29 mouse cellular contexts compared by ENCODE assay signal in the genomic region with DNA sequence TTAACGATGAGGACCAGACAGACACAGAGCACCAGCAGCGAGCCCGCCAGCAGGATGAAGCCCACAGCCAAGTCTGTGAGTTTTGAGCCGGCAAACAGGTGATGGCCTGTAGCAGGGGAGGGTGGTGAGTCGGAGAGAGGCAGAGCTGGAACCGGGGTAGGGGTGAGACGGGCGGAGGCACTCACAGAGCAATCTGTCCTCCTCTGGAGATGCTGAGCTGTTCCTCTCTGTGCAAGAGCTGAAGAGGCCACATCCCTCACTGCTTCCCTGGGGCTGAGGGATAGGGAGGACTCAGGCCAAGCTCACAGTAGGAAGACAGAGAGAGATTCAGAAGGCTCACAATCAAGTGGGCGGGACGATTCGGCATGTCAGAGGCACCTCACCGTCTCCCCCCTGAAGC. TPM values are rescaled to one million over a fixed set of nuclear protein-coding genes. Genes with fewer than 3 reads are reported as not detected.
"Had no signal": no experiment of that assay in that cellular context is flagged by ENCODE, and none has a peak within 500 bp of the region (broad histone marks: within the 10 kb centered on the region; RNA-seq: fewer than 3 reads in every experiment).

No protein-coding gene starts in this region.

- H3K4me3 ChIP-seq: kidney, embryonic 15.5 days; liver, embryonic 13.5 days; midbrain, embryonic 12.5 days; myocyte; neural tube, embryonic 13.5 days had no signal

- H3K9me3 ChIP-seq: kidney, embryonic 15.5 days; liver, embryonic 13.5 days; midbrain, embryonic 12.5 days; neural tube, embryonic 13.5 days had no signal

- ATAC-seq: midbrain, embryonic 16.5 days had no signal

- H3K9ac ChIP-seq: kidney, embryonic 15.5 days; liver, embryonic 13.5 days; midbrain, embryonic 12.5 days; neural tube, embryonic 13.5 days had no signal

- H3K36me3 ChIP-seq: kidney, embryonic 15.5 days; liver, embryonic 13.5 days; midbrain, embryonic 12.5 days; neural tube, embryonic 13.5 days had no signal

- DNase-seq: kidney, adult 8-10 months; kidney, postnatal 10 days; kidney, postnatal 36 days; left cerebral cortex, postnatal 4 days; liver, embryonic 13.5 days; lung, adult 2 months; lung, postnatal 14 days; lung, postnatal 4 days; retina, postnatal 1 day; thymus, adult 18-20 months; thymus, postnatal 36 days had no signal

- H3K4me2 ChIP-seq: kidney, embryonic 15.5 days; liver, embryonic 13.5 days; midbrain, embryonic 12.5 days; neural tube, embryonic 13.5 days had no signal

- H3K27me3 ChIP-seq: kidney, embryonic 15.5 days; neural tube, embryonic 13.5 days had no signal

- H3K27ac ChIP-seq: kidney, embryonic 15.5 days; liver, embryonic 13.5 days; midbrain, embryonic 12.5 days; neural tube, embryonic 13.5 days had no signal

RNA-seq across cellular contexts. Expression of a gene that starts 3.1 kb away (rescaled TPM):
- total RNA-seq: layer of hippocampus, postnatal 14 days; left cerebral cortex, adult 8-10 months; left cerebral cortex, postnatal 14 days; left cerebral cortex, postnatal 4 days; liver, adult 2 months; megakaryocyte progenitor cell, adult 5-6 weeks; megakaryocyte-erythroid progenitor cell, adult 5-6 weeks; monocyte, adult 5-6 weeks; neutrophil, adult 5-6 weeks had no signal
- polyA plus RNA-seq: limb, embryonic 14.5 days; liver, adult 2 months; liver, embryonic 13.5 days; lung, adult 2 months; lung, embryonic 16.5 days; midbrain, embryonic 12.5 days; midbrain, embryonic 16.5 days; myocyte; neural tube, embryonic 13.5 days had no signal

RNA-seq across cellular contexts. Expression of a gene that starts 5.5 kb away (rescaled TPM):
- total RNA-seq: layer of hippocampus, postnatal 14 days; left cerebral cortex, adult 8-10 months; left cerebral cortex, postnatal 14 days; left cerebral cortex, postnatal 4 days; liver, adult 2 months; megakaryocyte-erythroid progenitor cell, adult 5-6 weeks; monocyte, adult 5-6 weeks; neutrophil, adult 5-6 weeks had no signal
- polyA plus RNA-seq: liver, adult 2 months; liver, embryonic 13.5 days; liver, embryonic 16.5 days; lung, embryonic 16.5 days; midbrain, embryonic 12.5 days; midbrain, embryonic 16.5 days; myocyte; neural tube, embryonic 13.5 days; small intestine, adult 2 months; spleen, adult 2 months had no signal

RNA-seq across cellular contexts. Expression of a gene that starts 11.0 kb away (rescaled TPM):
- total RNA-seq: liver, adult 2 months; monocyte, adult 5-6 weeks had no signal

RNA-seq across cellular contexts. Expression of a gene that starts 11.2 kb away (rescaled TPM):
- total RNA-seq: layer of hippocampus, postnatal 14 days; left cerebral cortex, adult 8-10 months; left cerebral cortex, postnatal 4 days; liver, adult 2 months; megakaryocyte progenitor cell, adult 5-6 weeks; megakaryocyte-erythroid progenitor cell, adult 5-6 weeks; monocyte, adult 5-6 weeks had no signal
- polyA plus RNA-seq: liver, adult 2 months; liver, embryonic 13.5 days; liver, embryonic 16.5 days; lung, embryonic 16.5 days; midbrain, embryonic 12.5 days; myocyte; spleen, adult 2 months had no signal
